In the genomic region with DNA sequence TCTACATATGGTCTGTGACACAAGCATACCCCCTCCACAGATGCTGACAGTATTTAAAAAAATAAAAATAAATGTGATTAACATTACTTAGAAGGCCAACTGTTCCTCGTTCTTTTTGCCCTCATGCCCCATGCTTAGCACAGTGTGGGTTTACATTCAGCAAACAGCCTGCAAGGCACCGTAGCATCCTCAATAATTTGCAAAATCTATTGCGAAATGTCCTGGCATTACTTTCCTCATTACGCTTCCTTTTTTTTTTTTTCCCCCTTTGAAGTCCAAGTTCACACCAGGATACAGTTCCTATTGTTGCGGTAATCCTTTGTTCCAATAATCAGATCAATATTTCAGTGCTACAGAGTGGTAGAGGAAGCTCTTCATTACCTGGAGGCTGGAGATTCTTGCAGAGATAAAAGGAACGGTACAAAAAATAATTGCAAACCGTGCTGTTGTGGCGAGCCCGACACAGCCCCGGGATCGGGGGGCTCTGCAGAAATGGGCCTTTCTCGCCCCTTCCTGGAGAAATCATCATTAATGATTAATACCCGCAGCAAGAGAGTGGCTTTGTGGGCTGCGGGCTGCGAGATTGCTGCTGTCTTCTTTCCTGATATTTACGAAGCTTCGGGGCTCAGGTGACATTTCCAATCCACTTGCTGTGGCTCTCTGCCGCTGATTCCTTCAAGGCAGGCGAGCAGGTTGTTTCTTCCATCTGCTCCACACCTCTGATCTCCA, we compare ENCODE assay signal across 13 mouse cellular contexts. TPM values are rescaled to one million over a fixed set of nuclear protein-coding genes. Genes with fewer than 3 reads are reported as not detected.
DNase-seq lines count a peak whose midpoint lies in the region; ATAC-seq lines count a peak whose summit lies in the region.
"Had no signal": no experiment of that assay in that cellular context is flagged by ENCODE, and none has a peak within 500 bp of the region (broad histone marks: within the 10 kb centered on the region; RNA-seq: fewer than 3 reads in every experiment).

No protein-coding gene starts in this region.

- no peaks in the 10 kb centered on the region for H3K27me3 ChIP-seq in limb, embryonic 13.5 days
- no peaks in the 10 kb centered on the region for H3K27me3 ChIP-seq in limb, embryonic 10.5 days (ENCODE audit: low read depth, poor library complexity, severe bottlenecking)
- no peaks in the 10 kb centered on the region for H3K27me3 ChIP-seq in hindbrain, embryonic 16.5 days (replicated peaks; ENCODE audit: control insufficient read depth, insufficient read depth, low read length)
- H3K27me3 ChIP-seq in neural tube, embryonic 14.5 days (ENCODE audit: control insufficient read depth, insufficient read depth, low read length) = no peaks in the 10 kb centered on the region
- H3K27me3 ChIP-seq: embryonic facial prominence, embryonic 15.5 days; liver, embryonic 13.5 days had no signal

- peak overlapping the region; percentile 22; the same call in 1 of the 2 replicates for H3K4me2 ChIP-seq in limb, embryonic 13.5 days (replicated peaks)
- H3K4me2 ChIP-seq in hindbrain, embryonic 16.5 days (ENCODE audit: low read length) = peak overlapping the region; percentile 57
- peak overlapping the region; percentile 50 for H3K4me2 ChIP-seq in neural tube, embryonic 14.5 days (ENCODE audit: low read depth, low read length)
- H3K4me2 ChIP-seq: embryonic facial prominence, embryonic 15.5 days; liver, embryonic 13.5 days had no signal

- peaks cover 5% of the 10 kb centered on the region; the same call in 1 of the 2 replicates for H3K4me1 ChIP-seq in limb, embryonic 13.5 days
- peaks cover 10% of the 10 kb centered on the region; the same call in 1 of the 2 replicates for H3K4me1 ChIP-seq in limb, embryonic 10.5 days
- H3K4me1 ChIP-seq in hindbrain, embryonic 16.5 days (ENCODE audit: control insufficient read depth, insufficient read depth, low read depth, low read length) = peaks cover 5% of the 10 kb centered on the region; the same call in 1 of the 2 replicates
- H3K4me1 ChIP-seq in neural tube, embryonic 14.5 days (ENCODE audit: control insufficient read depth, insufficient read depth, low read length) = peaks cover 9% of the 10 kb centered on the region; the same call in 1 of the 2 replicates
- H3K4me1 ChIP-seq: liver, embryonic 13.5 days had no signal

- DNase-seq in cerebellum, adult 9-10 months = peak; percentile 10
- DNase-seq in cerebellum, adult 8-10 months = no peak
- no peak for DNase-seq in limb, embryonic 10.5 days (ENCODE audit: low spot score)
- no peak for DNase-seq in lung, postnatal 10 days
- no peak for DNase-seq in right cerebral cortex, postnatal 4 days
- DNase-seq: heart, adult 2 months; layer of hippocampus, postnatal 36 days; liver, embryonic 13.5 days had no signal

- no peak overlapping the region for H3K4me3 ChIP-seq in limb, embryonic 13.5 days
- H3K4me3 ChIP-seq in limb, embryonic 10.5 days = no peak overlapping the region
- peak overlapping the region; percentile 27 for H3K4me3 ChIP-seq in hindbrain, embryonic 16.5 days (ENCODE audit: low read length)
- peak overlapping the region; percentile 16 for H3K4me3 ChIP-seq in neural tube, embryonic 14.5 days (ENCODE audit: low read depth, low read length)
- H3K4me3 ChIP-seq: embryonic facial prominence, embryonic 15.5 days; heart, adult 2 months; liver, embryonic 13.5 days had no signal

- no peak overlapping the region for H3K9ac ChIP-seq in limb, embryonic 13.5 days
- H3K9ac ChIP-seq in hindbrain, embryonic 16.5 days (ENCODE audit: low read depth, low read length) = peak overlapping the region; percentile 59
- peak overlapping the region; percentile 47; the same call in 1 of the 2 replicates for H3K9ac ChIP-seq in neural tube, embryonic 14.5 days (replicated peaks; ENCODE audit: low read depth, low read length)
- H3K9ac ChIP-seq: embryonic facial prominence, embryonic 15.5 days; liver, embryonic 13.5 days had no signal

- WGBS in limb, embryonic 13.5 days = 64% methylated on average over 19 of the region's 19 CpGs
- 84% methylated on average over 19 of the region's 19 CpGs for WGBS in limb, embryonic 10.5 days
- 44% methylated on average over 19 of the region's 19 CpGs for WGBS in hindbrain, embryonic 16.5 days
- WGBS in neural tube, embryonic 14.5 days = 31% methylated on average over 19 of the region's 19 CpGs

- no peak for ATAC-seq in limb, embryonic 13.5 days (ENCODE audit: low FRiP score, low read depth)
- peak; percentile 47 for ATAC-seq in hindbrain, embryonic 16.5 days
- ATAC-seq in neural tube, embryonic 14.5 days (ENCODE audit: low read depth) = peak; percentile 57; the same call in 1 of the 2 replicates

- H3K9me3 ChIP-seq in limb, embryonic 13.5 days = no peaks in the 10 kb centered on the region
- no peaks in the 10 kb centered on the region for H3K9me3 ChIP-seq in limb, embryonic 10.5 days (replicated peaks)
- H3K9me3 ChIP-seq in hindbrain, embryonic 16.5 days (ENCODE audit: control insufficient read depth, low read length) = no peaks in the 10 kb centered on the region
- no peaks in the 10 kb centered on the region for H3K9me3 ChIP-seq in neural tube, embryonic 14.5 days (ENCODE audit: control insufficient read depth, low read length)
- H3K9me3 ChIP-seq: embryonic facial prominence, embryonic 15.5 days; liver, embryonic 13.5 days had no signal

- no peak overlapping the region for H3K27ac ChIP-seq in limb, embryonic 13.5 days
- H3K27ac ChIP-seq in limb, embryonic 10.5 days = no peak overlapping the region
- peak overlapping the region; percentile 64 for H3K27ac ChIP-seq in hindbrain, embryonic 16.5 days (ENCODE audit: low read depth, low read length)
- peak overlapping the region; percentile 75 for H3K27ac ChIP-seq in neural tube, embryonic 14.5 days (ENCODE audit: low read depth, low read length)
- H3K27ac ChIP-seq: embryonic facial prominence, embryonic 15.5 days; heart, adult 2 months; liver, embryonic 13.5 days had no signal

- H3K36me3 ChIP-seq in limb, embryonic 13.5 days = no peaks in the 10 kb centered on the region
- no peaks in the 10 kb centered on the region for H3K36me3 ChIP-seq in limb, embryonic 10.5 days
- no peaks in the 10 kb centered on the region for H3K36me3 ChIP-seq in hindbrain, embryonic 16.5 days (ENCODE audit: control insufficient read depth, insufficient read depth, low read length)
- H3K36me3 ChIP-seq in neural tube, embryonic 14.5 days (ENCODE audit: control insufficient read depth, insufficient read depth, low read length) = no peaks in the 10 kb centered on the region
- H3K36me3 ChIP-seq: embryonic facial prominence, embryonic 15.5 days; liver, embryonic 13.5 days had no signal

RNA-seq across cellular contexts. Expression of a gene that starts 27.7 kb away (rescaled TPM):
- not detected in 2 replicates for polyA plus RNA-seq in limb, embryonic 13.5 days (2015; fragmentation: Nextera tagmentation; extraction: Ambion mirVana)
- not detected in 2 replicates for polyA plus RNA-seq in limb, embryonic 10.5 days (2016; fragmentation: Nextera tagmentation; extraction: Ambion mirVana)
- not detected in 2 replicates for polyA plus RNA-seq in hindbrain, embryonic 16.5 days (2015; fragmentation: Nextera tagmentation; extraction: Ambion mirVana)
- not detected in 2 replicates for polyA plus RNA-seq in neural tube, embryonic 14.5 days (2014; fragmentation: Nextera tagmentation; extraction: Ambion mirVana)
- polyA plus RNA-seq: embryonic facial prominence, embryonic 15.5 days; heart, adult 2 months; liver, embryonic 13.5 days; thymus, postnatal 0 days had no signal

Comparison
In these comparisons a context has a peak if more than half of its experiments do, and no peak if none do; other contexts are left out.
1. H3K27ac ChIP-seq: peak in hindbrain, embryonic 16.5 days (single experiment) and neural tube, embryonic 14.5 days (single experiment); none in limb, embryonic 13.5 days (single experiment) and limb, embryonic 10.5 days (single experiment).
2. H3K4me3 ChIP-seq: peak in hindbrain, embryonic 16.5 days (single experiment) and neural tube, embryonic 14.5 days (single experiment); none in limb, embryonic 13.5 days (single experiment) and limb, embryonic 10.5 days (single experiment).
3. Peak in every context shown above with its lines, with median percentiles within 50 percentile points of each other: H3K4me2 ChIP-seq.